Mouse (Mus musculus): ENCODE measurements around the gene Usp35.

GRCm38 (mm10) chr7:97332667-97333041 lies 834 bp upstream of the Usp35 start:
- no peak for TF ChIP-seq CTCF (IDR thresholded peaks at IDR 0.05)
- TF ChIP-seq EP300 (IDR thresholded peaks at IDR 0.05) = no peak

Measured in lung, postnatal 0 days (tissue).